Mouse (Mus musculus) heart, adult 11 months (tissue): ENCODE results near the gene Phactr4.
"Not testable (repeated sequence)": the region's sequence is repeated elsewhere in the genome, so short reads cannot be mapped to it uniquely, and the experiment has no call there.

Experiments
- DNase-seq: peaks from one replicate; pipeline ENCODE4 v3.0.0; 2022

The Phactr4 gene

GRCm38 (mm10) chr4:132421923-132422782 is at the start of gene Phactr4:
Gene Phactr4 (minus strand): TSS chr4:132422489.
- DNase-seq = peak; percentile 100

- DNase-seq = no peak
Measured at GRCm38 (mm10) chr4:132469873-132470272, 47.6 kb upstream of the Phactr4 start.

- no peak for DNase-seq
Measured at GRCm38 (mm10) chr4:132464255-132464613, 41.9 kb upstream of the Phactr4 start.

- DNase-seq = peak; percentile 99
Measured at GRCm38 (mm10) chr4:132463430-132464254, 41.4 kb upstream of the Phactr4 start, which contains the start of gene Med18. Gene Med18 (minus strand): TSS chr4:132463921.

GRCm38 (mm10) chr4:132462836-132463235 is 40.5 kb upstream of the Phactr4 start:
- no peak for DNase-seq

GRCm38 (mm10) chr4:132460225-132460624 is 37.9 kb upstream of the Phactr4 start:
- DNase-seq = no peak

GRCm38 (mm10) chr4:132455561-132455960 is 33.3 kb upstream of the Phactr4 start:
- no peak for DNase-seq

GRCm38 (mm10) chr4:132455146-132455545 is 32.9 kb upstream of the Phactr4 start:
- no peak for DNase-seq

- DNase-seq = no peak
Measured at GRCm38 (mm10) chr4:132454216-132454615, 31.9 kb upstream of the Phactr4 start.

- no peak for DNase-seq
Measured at GRCm38 (mm10) chr4:132449778-132450177, 27.5 kb upstream of the Phactr4 start.

GRCm38 (mm10) chr4:132446105-132446504 is 23.8 kb upstream of the Phactr4 start:
- no peak for DNase-seq

GRCm38 (mm10) chr4:132444516-132444915 is 22.2 kb upstream of the Phactr4 start:
- DNase-seq = no peak

GRCm38 (mm10) chr4:132437857-132438256 is 15.6 kb upstream of the Phactr4 start:
- no peak for DNase-seq

GRCm38 (mm10) chr4:132432717-132433372 is 10.6 kb upstream of the Phactr4 start:
- no peak for DNase-seq

- DNase-seq = no peak
Measured at GRCm38 (mm10) chr4:132428022-132428542, 5.8 kb upstream of the Phactr4 start.

- DNase-seq = no peak
Measured at GRCm38 (mm10) chr4:132427493-132427892, 5.2 kb upstream of the Phactr4 start.

GRCm38 (mm10) chr4:132426021-132426420 is 3.7 kb upstream of the Phactr4 start:
- DNase-seq = no peak

- DNase-seq = peak; percentile 85
Measured at GRCm38 (mm10) chr4:132424765-132425164, 2.5 kb upstream of the Phactr4 start.

GRCm38 (mm10) chr4:132421556-132421922 is 750 bp downstream of the Phactr4 start:
- DNase-seq = no peak

- no peak for DNase-seq
Measured at GRCm38 (mm10) chr4:132420471-132420870, 1.8 kb downstream of the Phactr4 start.

- no peak for DNase-seq
Measured at GRCm38 (mm10) chr4:132415966-132416365, 6.3 kb downstream of the Phactr4 start.

- DNase-seq = not testable (repeated sequence)
Measured at GRCm38 (mm10) chr4:132413257-132413656, 9.0 kb downstream of the Phactr4 start.
